Mouse (Mus musculus) midbrain, embryonic 16.5 days (tissue): ENCODE measurements around the gene Sh3bp2. TPM values are rescaled to one million over a fixed set of nuclear protein-coding genes. Genes with fewer than 3 reads are reported as not detected.

ENCODE experiments used
- ATAC-seq: fragments of 200-750 bp; cut with Nextera tagmentation; 2 replicates; pipeline ENCODE4 v1.8.0; 2017; ENCODE audit warnings: moderate TSS enrichment
- H3K27ac ChIP-seq: fragments of 300-500 bp; sonication (generic); 2 replicates; pipeline ENCODE4 v1.5.1; 2014; ENCODE audit warnings: mild to moderate bottlenecking, low read length, mixed read lengths
- H3K27me3 ChIP-seq: fragments of 300-500 bp; sonication (generic); 2 replicates; pipeline ENCODE4 v1.6.1; 2014; ENCODE audit warnings: low read depth, low read length, mixed read lengths; ENCODE audit not compliant: control insufficient read depth, insufficient read depth
- H3K36me3 ChIP-seq: fragments of 300-500 bp; sonication (generic); 2 replicates; pipeline ENCODE4 v1.6.1; 2014; ENCODE audit warnings: mild to moderate bottlenecking, low read length, moderate library complexity, mixed read lengths; ENCODE audit not compliant: control insufficient read depth, insufficient read depth
- H3K4me1 ChIP-seq: fragments of 300-500 bp; sonication (generic); 2 replicates; pipeline ENCODE4 v1.6.1; 2014; ENCODE audit warnings: mild to moderate bottlenecking, low read length, mixed read lengths; ENCODE audit not compliant: control insufficient read depth, insufficient read depth
- H3K4me2 ChIP-seq: fragments of 300-500 bp; sonication (generic); 2 replicates; pipeline ENCODE4 v1.6.1; 2014; ENCODE audit warnings: mild to moderate bottlenecking, low read length, mixed read lengths
- H3K4me3 ChIP-seq: fragments of 300-500 bp; sonication (generic); 2 replicates; pipeline ENCODE4 v1.5.1; 2014; ENCODE audit warnings: low read depth, mild to moderate bottlenecking, low read length, moderate library complexity, mixed read lengths
- H3K9ac ChIP-seq: fragments of 300-500 bp; sonication (generic); 2 replicates; pipeline ENCODE4 v1.6.1; 2014; ENCODE audit warnings: low read depth, low read length, mixed read lengths
- H3K9me3 ChIP-seq: fragments of 300-500 bp; sonication (generic); replicated peaks from 2 replicates; pipeline ENCODE4 v1.6.1; 2014; ENCODE audit warnings: mild to moderate bottlenecking, low read length, mixed read lengths; ENCODE audit not compliant: control insufficient read depth, poor library complexity, severe bottlenecking
- WGBS: fragments of 180-500 bp; shearing (Covaris S2); extraction: QIAGEN DNeasy Blood & Tissue Kit; methylation state at CpG from one replicate; pipeline ENCODE4 v1.1.7; 2014; 5-methylcytosine and 5-hydroxymethylcytosine counted together
- polyA plus RNA-seq: library from polyadenylated mRNA; unstranded; fragments of >200 nt; fragmentation: Nextera tagmentation; extraction: Ambion mirVana; gene quantifications from 2 replicates; pipeline ENCODE4 v1.2.1, GENCODE M21; 2015

Sh3bp2 gene
- polyA plus RNA-seq, 1 experiment from 2014 or later, result 21.8 TPM

DNA sequence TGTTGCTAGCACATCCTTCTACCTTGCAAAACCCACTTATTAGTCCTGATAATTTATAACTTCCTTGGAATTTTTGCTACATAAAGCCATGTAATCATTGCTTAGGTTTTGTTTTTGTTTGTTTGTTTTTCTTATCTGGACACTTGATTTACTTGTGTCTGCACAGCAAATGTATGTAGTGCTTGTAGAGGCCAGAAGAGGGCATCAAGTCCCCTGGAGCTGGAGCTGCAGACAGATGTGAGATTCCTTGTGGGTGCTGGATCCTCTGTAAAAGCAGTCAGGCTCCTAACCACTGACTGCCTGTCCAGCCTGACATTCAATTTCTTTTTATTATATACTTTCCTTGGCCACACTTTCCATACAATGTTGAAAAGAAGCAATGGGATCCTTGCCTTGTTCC, 21.8 kb downstream of the Sh3bp2 start:
- Histone ChIP-seq H3K36me3 (0 out of 2 replicates have a peak, but pooled peaks cover 2% of the 10 kb centered on the region), H3K4me3 (no peak overlapping the region), H3K9ac (no peak overlapping the region), H3K27me3 (no peaks in the 10 kb centered on the region), H3K9me3 (no peaks in the 10 kb centered on the region), H3K4me1 (peaks cover 16% of the 10 kb centered on the region), H3K4me2 (no peak overlapping the region), H3K27ac (no peak overlapping the region)
- ATAC-seq, result no peak

- 27% methylated on average over 8 of the region's 8 CpGs for WGBS
- H3K27ac ChIP-seq, result peak overlapping the region; percentile 85; the same call in 1 of the 2 replicates
- peaks cover 16% of the 10 kb centered on the region for H3K4me1 ChIP-seq
- H3K9ac ChIP-seq, result peak overlapping the region; percentile 96; the same call in 1 of the 2 replicates
- H3K36me3 ChIP-seq, result peaks cover 2% of the 10 kb centered on the region; the same call in 1 of the 2 replicates
- H3K27me3 ChIP-seq, result no peaks in the 10 kb centered on the region
- H3K9me3 ChIP-seq, result no peaks in the 10 kb centered on the region
- H3K4me2 ChIP-seq, result peak overlapping the region; percentile 66
- peak; percentile 40 for ATAC-seq
- peak overlapping the region; percentile 75 for H3K4me3 ChIP-seq
These were observed 23.5 kb downstream of the Sh3bp2 start for GRCm38 (mm10) chr5:34549135-34549482.

DNA sequence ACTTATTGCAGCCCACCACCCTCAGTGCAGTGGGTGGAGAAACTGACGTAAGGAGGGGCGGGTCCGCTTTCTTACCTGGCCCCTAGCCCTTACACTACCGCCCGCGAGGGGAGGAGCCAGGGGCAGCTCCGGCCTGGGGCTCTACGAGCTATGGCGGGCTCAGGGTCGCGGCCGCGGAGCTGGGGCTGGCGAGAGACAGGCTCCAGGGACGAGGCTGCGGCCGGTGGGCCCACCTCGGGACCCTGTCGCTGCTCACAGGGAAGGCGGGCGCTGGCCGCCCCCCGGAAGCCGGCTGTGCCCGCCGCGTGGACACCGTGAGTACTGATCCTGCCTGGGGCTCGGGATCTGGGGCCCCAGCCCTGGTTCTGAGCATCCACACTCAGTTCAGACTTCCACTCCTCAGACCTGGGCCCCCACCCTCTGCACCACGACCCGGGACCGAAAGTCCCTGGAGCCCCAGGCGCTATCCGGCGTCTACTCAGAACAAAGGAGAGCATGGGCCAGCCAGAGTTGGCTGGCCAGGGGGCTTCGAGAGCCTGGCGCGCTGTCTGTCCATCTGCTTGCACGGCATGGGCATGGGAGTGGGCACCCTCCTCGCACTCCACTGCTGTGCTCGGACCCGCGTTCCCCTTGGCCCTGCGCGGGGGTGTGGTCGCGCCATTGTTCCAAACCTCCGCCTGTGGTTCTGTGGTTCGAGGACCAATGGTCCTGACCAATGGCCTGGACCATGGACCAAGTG, 24.0 kb downstream of the Sh3bp2 start:
- Histone ChIP-seq H3K4me1 (peaks cover 16% of the 10 kb centered on the region), H3K27ac (peak overlapping the region; percentile 85), H3K9me3 (no peaks in the 10 kb centered on the region), H3K4me2 (peak overlapping the region; percentile 66), H3K9ac (peak overlapping the region; percentile 96), H3K4me3 (peak overlapping the region; percentile 75), H3K36me3 (peaks cover 2% of the 10 kb centered on the region; the same call in 1 of the 2 replicates), H3K27me3 (no peaks in the 10 kb centered on the region)
- 0% methylated on average over 49 of the region's 49 CpGs for whole genome bisulfite sequencing
- peak; percentile 94 for ATAC-seq

GRCm38 (mm10) chr5:34550251-34550650, 24.6 kb downstream of the Sh3bp2 start:
- H3K9ac ChIP-seq, result peak overlapping the region; percentile 96
- no peaks in the 10 kb centered on the region for H3K9me3 ChIP-seq
- H3K36me3 ChIP-seq, result peaks cover 2% of the 10 kb centered on the region; the same call in 1 of the 2 replicates
- H3K27ac ChIP-seq, result peak overlapping the region; percentile 85
- ATAC-seq, result peak; percentile 9; the same call in 1 of the 2 replicates
- H3K4me2 ChIP-seq, result peak overlapping the region; percentile 66
- H3K4me3 ChIP-seq, result peak overlapping the region; percentile 75
- 8% methylated on average over 6 of the region's 6 CpGs for WGBS
- H3K27me3 ChIP-seq, result no peaks in the 10 kb centered on the region
- peaks cover 16% of the 10 kb centered on the region for H3K4me1 ChIP-seq

- peaks cover 15% of the 10 kb centered on the region; the same call in 1 of the 2 replicates for H3K36me3 ChIP-seq
- no peak overlapping the region for H3K4me3 ChIP-seq
- no peaks in the 10 kb centered on the region for H3K27me3 ChIP-seq
- H3K4me1 ChIP-seq, result peaks cover 16% of the 10 kb centered on the region
- no peak overlapping the region for H3K27ac ChIP-seq
- ATAC-seq, result no peak
- no peak overlapping the region for H3K4me2 ChIP-seq
- no peak overlapping the region for H3K9ac ChIP-seq
- 94% methylated on average over 4 of the region's 4 CpGs for WGBS
- H3K9me3 ChIP-seq, result no peaks in the 10 kb centered on the region
These were observed 26.2 kb downstream of the Sh3bp2 start for GRCm38 (mm10) chr5:34551821-34552220.

DNA sequence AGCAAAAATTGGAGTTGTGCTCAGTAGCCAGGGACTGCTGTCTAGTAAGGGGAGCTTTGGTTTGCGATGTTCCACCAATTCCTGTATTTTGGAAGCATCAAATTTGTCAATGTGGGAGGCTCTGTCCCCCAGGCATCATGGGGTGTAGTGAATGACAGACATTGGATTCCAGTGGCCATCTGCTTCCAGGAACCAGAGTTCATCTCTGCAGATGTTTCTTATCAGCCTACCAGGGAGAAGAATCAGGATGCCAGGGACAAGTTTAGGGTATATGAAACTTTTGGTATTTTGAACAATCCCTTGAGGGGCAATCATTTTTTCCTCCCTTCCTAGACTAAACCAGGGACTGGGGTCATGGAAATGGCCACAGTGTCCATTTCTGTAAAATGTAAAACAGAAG, 38.2 kb downstream of the Sh3bp2 start:
- no peaks in the 10 kb centered on the region for H3K27me3 ChIP-seq
- no peak overlapping the region for H3K27ac ChIP-seq
- H3K4me1 ChIP-seq, result no peaks in the 10 kb centered on the region
- H3K4me2 ChIP-seq, result no peak overlapping the region
- 97% methylated on average over 1 of the region's 1 CpGs for WGBS
- no peaks in the 10 kb centered on the region for H3K9me3 ChIP-seq
- no peak for ATAC-seq
- no peak overlapping the region for H3K9ac ChIP-seq
- H3K36me3 ChIP-seq, result peaks cover 33% of the 10 kb centered on the region
- no peak overlapping the region for H3K4me3 ChIP-seq

GRCm38 (mm10) chr5:34564291-34564690, 38.7 kb downstream of the Sh3bp2 start:
- H3K36me3 ChIP-seq, result peaks cover 29% of the 10 kb centered on the region
- ATAC-seq, result no peak
- no peak overlapping the region for H3K4me3 ChIP-seq
- no peaks in the 10 kb centered on the region for H3K4me1 ChIP-seq
- H3K9me3 ChIP-seq, result no peaks in the 10 kb centered on the region
- no peak overlapping the region for H3K9ac ChIP-seq
- 90% methylated on average over 4 of the region's 4 CpGs for WGBS
- H3K27ac ChIP-seq, result no peak overlapping the region
- H3K27me3 ChIP-seq, result no peaks in the 10 kb centered on the region
- H3K4me2 ChIP-seq, result no peak overlapping the region

DNA sequence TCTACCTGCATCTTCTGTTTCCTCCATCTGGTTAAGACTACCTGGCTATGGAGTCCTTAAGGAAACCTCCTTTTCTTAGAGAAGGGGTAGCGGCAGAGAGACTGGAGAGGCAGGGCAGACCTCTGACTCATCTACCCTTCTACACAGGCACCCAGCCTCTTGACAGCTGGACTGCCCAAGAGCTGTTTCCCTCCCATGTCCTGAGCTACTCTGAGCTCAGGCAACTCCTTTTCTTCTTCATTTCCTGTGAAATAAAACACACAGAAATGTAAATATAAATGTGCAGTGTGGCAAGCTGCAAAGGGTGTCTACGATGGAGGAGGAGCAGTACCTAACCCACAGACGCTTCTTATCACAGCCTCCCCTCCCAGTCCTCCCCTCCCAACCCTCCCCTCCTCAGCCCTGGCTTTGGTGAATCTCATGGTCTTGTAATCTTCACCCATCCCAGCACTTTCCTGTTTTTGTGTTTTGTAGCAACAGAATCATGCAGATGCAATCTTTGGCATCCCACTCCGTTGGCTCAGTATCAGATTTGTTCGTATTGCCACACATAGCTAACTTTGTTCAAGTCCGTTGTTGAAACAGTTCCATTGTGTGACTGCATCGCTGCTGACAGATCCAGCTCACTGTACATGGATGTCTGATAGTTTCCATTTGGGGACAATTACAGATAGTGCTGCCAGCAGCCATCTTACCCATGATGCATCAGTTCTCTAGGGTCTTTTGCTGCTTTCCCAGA, 40.1 kb downstream of the Sh3bp2 start:
- no peaks in the 10 kb centered on the region for H3K27me3 ChIP-seq

GRCm38 (mm10) chr5:34571551-34571950, 45.9 kb downstream of the Sh3bp2 start:
- no peak for ATAC-seq

More for the DNA sequence above, 40.1 kb downstream of the Sh3bp2 start:
- ATAC-seq, result 0 out of 2 replicates have a peak, but pooled peaks have one; percentile 50
- H3K4me2 ChIP-seq, result no peak overlapping the region
- WGBS, result 81% methylated on average over 7 of the region's 7 CpGs
- no peaks in the 10 kb centered on the region for H3K9me3 ChIP-seq
- H3K36me3 ChIP-seq, result peaks cover 15% of the 10 kb centered on the region
- H3K4me1 ChIP-seq, result no peaks in the 10 kb centered on the region
- H3K4me3 ChIP-seq, result no peak overlapping the region
- no peak overlapping the region for H3K9ac ChIP-seq
- no peak overlapping the region for H3K27ac ChIP-seq

More at GRCm38 (mm10) chr5:34571551-34571950, 45.9 kb downstream of the Sh3bp2 start:
- Histone ChIP-seq H3K27me3 (no peaks in the 10 kb centered on the region), H3K36me3 (no peaks in the 10 kb centered on the region), H3K9me3 (no peaks in the 10 kb centered on the region), H3K4me2 (no peak overlapping the region), H3K9ac (no peak overlapping the region), H3K4me3 (no peak overlapping the region), H3K4me1 (peaks cover 19% of the 10 kb centered on the region), H3K27ac (no peak overlapping the region)
- WGBS, result 89% methylated on average over 3 of the region's 3 CpGs
